Mouse (Mus musculus) adrenal gland, adult (tissue): ENCODE data around the gene Ajuba.
A peak's percentile ranks its signal among the peaks of the same experiment; 100 is the strongest.

Experiments used
- DNase-seq, 2 experiments: peaks; one replicate each; pipeline ENCODE4 v3.0.0; 2022 to 2023; ENCODE audit warnings: low spot score in 1 of 2; ENCODE audit not compliant: inconsistent age in 2 of 2

Ajuba gene

GRCm38 (mm10) chr14:54594055-54594454 is 16.7 kb upstream of the Ajuba start:
- no peak for DNase-seq

GRCm38 (mm10) chr14:54592319-54592934 is 15.1 kb upstream of the Ajuba start:
- DNase-seq: peak; percentile 63 to 82

- DNase-seq: no peak
These were observed 13.7 kb upstream of the Ajuba start for GRCm38 (mm10) chr14:54591056-54591455.

- peak; percentile 64 to 88 for DNase-seq
These were observed 6.5 kb upstream of the Ajuba start for GRCm38 (mm10) chr14:54583681-54584338.

- DNase-seq: no peak
These were observed 5.2 kb upstream of the Ajuba start for GRCm38 (mm10) chr14:54582536-54582935.

GRCm38 (mm10) chr14:54579638-54580037 is 2.3 kb upstream of the Ajuba start:
- no peak for DNase-seq

- peak in 1 of 2 experiments; percentile 57 for DNase-seq
These were observed 705 bp upstream of the Ajuba start for GRCm38 (mm10) chr14:54578063-54578462.

- peak; percentile 53 to 83 for DNase-seq
These were observed 893 bp downstream of the Ajuba start for GRCm38 (mm10) chr14:54576241-54577088.

- DNase-seq: peak; percentile 83 to 87
These were observed 1.7 kb downstream of the Ajuba start for GRCm38 (mm10) chr14:54575631-54576030.

GRCm38 (mm10) chr14:54575031-54575430 is 2.3 kb downstream of the Ajuba start:
- peak in 1 of 2 experiments; percentile 35 for DNase-seq

- DNase-seq: peak in 1 of 2 experiments; percentile 64
These were observed 3.1 kb downstream of the Ajuba start for GRCm38 (mm10) chr14:54574253-54574652.

- peak; percentile 81 to 83 for DNase-seq
These were observed 4.3 kb downstream of the Ajuba start for GRCm38 (mm10) chr14:54572790-54573736.

GRCm38 (mm10) chr14:54572122-54572521 is 5.2 kb downstream of the Ajuba start:
- DNase-seq: peak in 1 of 2 experiments; percentile 60

- DNase-seq: peak in 1 of 2 experiments; percentile 53
These were observed 7.6 kb downstream of the Ajuba start for GRCm38 (mm10) chr14:54569451-54570392.

- DNase-seq: peak; percentile 78 to 93
These were observed 8.5 kb downstream of the Ajuba start for GRCm38 (mm10) chr14:54568694-54569414.

GRCm38 (mm10) chr14:54560527-54561242 is 16.7 kb downstream of the Ajuba start:
- peak; percentile 54 to 76 for DNase-seq

GRCm38 (mm10) chr14:54557330-54557729 is 20.0 kb downstream of the Ajuba start:
- peak in 1 of 2 experiments; percentile 55 for DNase-seq
